Mouse (Mus musculus): ENCODE data around the gene Acsbg1. TPM values are rescaled to one million over a fixed set of nuclear protein-coding genes. Genes with fewer than 3 reads are reported as not detected.

The Acsbg1 gene
- polyA plus RNA-seq, 1 experiment from 2014 or later: 14.7 TPM

GRCm38 (mm10) chr9:54683814-54684605 lies 22.3 kb upstream of the Acsbg1 start:
- DNase-seq (no peak), ATAC-seq (ENCODE audit: low FRiP score, low TSS enrichment) (no peak)
- no peaks in the 10 kb centered on the region for H3K27me3 ChIP-seq (ENCODE audit: control insufficient read depth, insufficient read depth, low read length)
- H3K36me3 ChIP-seq (ENCODE audit: control insufficient read depth, insufficient read depth, low read length): no peaks in the 10 kb centered on the region
- no peak overlapping the region for H3K9ac ChIP-seq (replicated peaks; ENCODE audit: low read length)
- no peak overlapping the region for H3K27ac ChIP-seq (replicated peaks; ENCODE audit: low read depth, low read length)
- no peaks in the 10 kb centered on the region for H3K4me1 ChIP-seq (ENCODE audit: control insufficient read depth, insufficient read depth, low read length)
- H3K4me3 ChIP-seq (replicated peaks; ENCODE audit: low read depth, low read length): no peak overlapping the region
- H3K9me3 ChIP-seq (ENCODE audit: control insufficient read depth, low read length): no peaks in the 10 kb centered on the region
- H3K4me2 ChIP-seq (ENCODE audit: low read length): no peak overlapping the region
- WGBS: 73% methylated on average over 7 of the region's 7 CpGs

DNA sequence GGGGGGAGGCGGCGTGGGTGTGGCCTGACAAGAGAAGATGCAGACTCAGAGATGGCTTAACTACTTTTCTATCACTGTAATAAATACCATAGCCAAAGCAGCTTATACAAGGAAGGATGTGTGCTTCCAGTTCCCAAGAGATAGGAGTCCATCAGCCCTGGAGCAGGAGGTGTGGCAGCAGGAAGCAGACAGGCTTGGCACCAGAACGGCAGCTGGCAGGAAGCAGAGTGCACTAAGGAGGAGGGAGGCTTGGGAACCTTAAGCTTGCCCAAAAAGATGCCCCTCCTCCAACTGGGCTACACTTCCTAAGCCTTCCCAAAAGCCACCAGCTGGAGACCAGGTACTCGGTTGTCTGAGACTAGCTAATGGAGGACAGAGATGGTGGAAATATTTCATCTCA lies 21.2 kb upstream of the Acsbg1 start:
- H3K36me3 ChIP-seq (ENCODE audit: control insufficient read depth, insufficient read depth, low read length): no peaks in the 10 kb centered on the region
- DNase-seq (no peak), ATAC-seq (ENCODE audit: low FRiP score, low TSS enrichment) (no peak)
- H3K27ac ChIP-seq (replicated peaks; ENCODE audit: low read depth, low read length): no peak overlapping the region
- no peak overlapping the region for H3K9ac ChIP-seq (replicated peaks; ENCODE audit: low read length)
- 83% methylated on average over 4 of the region's 4 CpGs for WGBS
- no peak overlapping the region for H3K4me3 ChIP-seq (replicated peaks; ENCODE audit: low read depth, low read length)
- H3K9me3 ChIP-seq (ENCODE audit: control insufficient read depth, low read length): no peaks in the 10 kb centered on the region
- H3K27me3 ChIP-seq (ENCODE audit: control insufficient read depth, insufficient read depth, low read length): no peaks in the 10 kb centered on the region
- H3K4me1 ChIP-seq (ENCODE audit: control insufficient read depth, insufficient read depth, low read length): no peaks in the 10 kb centered on the region
- no peak overlapping the region for H3K4me2 ChIP-seq (ENCODE audit: low read length)

DNA sequence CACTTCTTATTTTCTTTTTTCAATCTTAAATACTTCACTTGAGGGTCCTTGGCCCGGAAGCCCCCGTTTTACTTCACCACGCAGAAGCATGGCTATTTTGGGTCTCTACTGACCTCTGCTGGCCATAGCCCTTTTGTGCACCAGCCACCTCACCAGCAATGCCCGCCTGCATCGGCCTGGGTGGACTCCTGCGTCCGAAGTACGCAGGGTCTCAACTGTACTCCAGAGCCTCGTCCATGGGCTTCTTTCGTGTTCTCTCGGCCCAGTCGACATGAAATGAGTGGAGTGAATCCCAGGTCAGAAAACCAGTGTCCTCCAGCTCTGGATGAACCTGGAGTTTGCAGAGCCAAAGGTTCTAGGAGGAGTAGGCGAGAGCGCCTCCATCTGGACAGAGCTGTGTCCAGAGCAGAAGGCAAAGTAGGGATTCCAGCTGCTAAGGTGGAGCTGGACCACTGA lies 14.9 kb upstream of the Acsbg1 start:
- Histone ChIP-seq H3K4me1 (ENCODE audit: control insufficient read depth, insufficient read depth, low read length) (no peaks in the 10 kb centered on the region), H3K36me3 (ENCODE audit: control insufficient read depth, insufficient read depth, low read length) (no peaks in the 10 kb centered on the region), H3K27me3 (ENCODE audit: control insufficient read depth, insufficient read depth, low read length) (no peaks in the 10 kb centered on the region), H3K9ac (replicated peaks; ENCODE audit: low read length) (no peak overlapping the region), H3K27ac (replicated peaks; ENCODE audit: low read depth, low read length) (no peak overlapping the region), H3K4me3 (replicated peaks; ENCODE audit: low read depth, low read length) (peak overlapping the region; percentile 24), H3K9me3 (ENCODE audit: control insufficient read depth, low read length) (no peaks in the 10 kb centered on the region), H3K4me2 (ENCODE audit: low read length) (peak overlapping the region; percentile 52)
- peak; percentile 50; the same call in 1 of the 2 replicates for ATAC-seq (ENCODE audit: low FRiP score, low TSS enrichment)
- DNase-seq: peak; percentile 90
- under 1% methylated on average over 14 of the region's 14 CpGs for WGBS

DNA sequence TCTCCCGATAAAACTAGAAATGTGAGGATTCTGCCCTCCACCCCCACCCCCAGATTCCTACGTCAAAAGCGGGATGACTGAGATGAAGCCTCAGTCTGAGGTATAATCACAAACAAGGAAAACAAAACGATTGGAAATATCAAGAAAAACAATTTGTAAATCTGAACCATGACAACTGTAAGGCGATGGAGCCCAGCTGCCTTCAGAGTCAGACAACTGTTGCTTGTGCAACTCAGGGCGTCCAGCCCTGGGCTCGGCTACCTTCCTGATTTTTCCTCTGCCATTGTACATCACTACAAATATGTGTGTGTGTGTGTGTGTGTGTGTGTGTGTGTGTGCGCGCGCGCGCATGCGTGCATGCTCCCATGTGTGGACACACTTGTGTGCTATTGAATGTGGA lies 12.2 kb upstream of the Acsbg1 start:
- Histone ChIP-seq H3K4me1 (ENCODE audit: control insufficient read depth, insufficient read depth, low read length) (no peaks in the 10 kb centered on the region), H3K4me2 (ENCODE audit: low read length) (no peak overlapping the region), H3K9ac (replicated peaks; ENCODE audit: low read length) (no peak overlapping the region), H3K27ac (replicated peaks; ENCODE audit: low read depth, low read length) (no peak overlapping the region), H3K4me3 (replicated peaks; ENCODE audit: low read depth, low read length) (no peak overlapping the region), H3K27me3 (ENCODE audit: control insufficient read depth, insufficient read depth, low read length) (no peaks in the 10 kb centered on the region), H3K36me3 (ENCODE audit: control insufficient read depth, insufficient read depth, low read length) (no peaks in the 10 kb centered on the region), H3K9me3 (ENCODE audit: control insufficient read depth, low read length) (no peaks in the 10 kb centered on the region)
- DNase-seq (no peak), ATAC-seq (ENCODE audit: low FRiP score, low TSS enrichment) (no peak)
- WGBS: 93% methylated on average over 13 of the region's 13 CpGs

DNA sequence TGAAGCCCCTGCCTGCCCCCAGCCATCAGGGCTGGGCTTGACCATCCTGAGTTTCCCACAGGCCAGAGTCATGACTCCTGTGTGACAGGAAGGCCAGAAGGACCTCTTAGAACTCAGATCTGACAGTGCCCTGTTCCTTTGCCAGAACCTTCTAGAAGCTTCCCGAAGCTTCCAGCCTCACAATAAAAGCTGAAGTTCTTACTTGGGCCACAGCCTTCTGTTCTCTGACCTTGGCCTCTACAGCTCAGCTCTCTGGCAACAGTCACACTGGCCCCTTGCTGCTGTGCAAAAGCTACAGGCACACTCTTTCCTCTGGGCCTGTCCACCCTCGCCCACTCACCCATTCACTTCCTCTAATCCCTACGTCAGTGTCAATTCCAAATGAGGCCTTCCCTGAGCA lies 10.3 kb upstream of the Acsbg1 start:
- no peaks in the 10 kb centered on the region for H3K27me3 ChIP-seq (ENCODE audit: control insufficient read depth, insufficient read depth, low read length)
- no peak overlapping the region for H3K9ac ChIP-seq (replicated peaks; ENCODE audit: low read length)
- H3K4me1 ChIP-seq (ENCODE audit: control insufficient read depth, insufficient read depth, low read length): no peaks in the 10 kb centered on the region
- no peak for ATAC-seq (ENCODE audit: low FRiP score, low TSS enrichment)
- H3K4me2 ChIP-seq (ENCODE audit: low read length): no peak overlapping the region
- WGBS: 82% methylated on average over 3 of the region's 3 CpGs
- H3K9me3 ChIP-seq (ENCODE audit: control insufficient read depth, low read length): no peaks in the 10 kb centered on the region
- no peak overlapping the region for H3K27ac ChIP-seq (replicated peaks; ENCODE audit: low read depth, low read length)
- DNase-seq: no peak
- H3K36me3 ChIP-seq (ENCODE audit: control insufficient read depth, insufficient read depth, low read length): no peaks in the 10 kb centered on the region
- no peak overlapping the region for H3K4me3 ChIP-seq (replicated peaks; ENCODE audit: low read depth, low read length)

DNA sequence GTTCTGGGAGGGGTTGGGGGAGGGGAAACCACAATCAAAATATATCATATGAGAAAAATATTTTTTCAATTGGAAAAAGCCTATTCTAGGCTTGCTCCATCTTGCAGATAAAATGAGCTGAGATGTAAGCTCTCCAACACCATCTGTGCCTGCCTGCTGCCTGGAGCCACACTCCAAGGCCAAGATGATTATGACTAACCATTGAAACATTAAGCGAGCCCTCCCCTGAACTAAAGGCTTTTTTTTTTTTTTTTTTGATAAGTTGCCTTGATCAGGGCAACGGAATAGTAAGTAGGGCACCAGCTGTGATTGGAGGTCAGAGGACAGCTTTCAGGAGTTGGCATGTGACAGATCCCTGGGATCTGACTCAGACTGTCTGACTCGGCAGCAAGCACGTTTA lies 6.8 kb upstream of the Acsbg1 start:
- Histone ChIP-seq H3K4me3 (replicated peaks; ENCODE audit: low read depth, low read length) (no peak overlapping the region), H3K4me1 (ENCODE audit: control insufficient read depth, insufficient read depth, low read length) (no peaks in the 10 kb centered on the region), H3K4me2 (ENCODE audit: low read length) (no peak overlapping the region), H3K9me3 (ENCODE audit: control insufficient read depth, low read length) (no peaks in the 10 kb centered on the region), H3K36me3 (ENCODE audit: control insufficient read depth, insufficient read depth, low read length) (no peaks in the 10 kb centered on the region), H3K27ac (replicated peaks; ENCODE audit: low read depth, low read length) (no peak overlapping the region), H3K27me3 (ENCODE audit: control insufficient read depth, insufficient read depth, low read length) (no peaks in the 10 kb centered on the region), H3K9ac (replicated peaks; ENCODE audit: low read length) (no peak overlapping the region)
- no peak for ATAC-seq (ENCODE audit: low FRiP score, low TSS enrichment)
- WGBS: 60% methylated on average over 4 of the region's 4 CpGs
- DNase-seq: no peak

DNA sequence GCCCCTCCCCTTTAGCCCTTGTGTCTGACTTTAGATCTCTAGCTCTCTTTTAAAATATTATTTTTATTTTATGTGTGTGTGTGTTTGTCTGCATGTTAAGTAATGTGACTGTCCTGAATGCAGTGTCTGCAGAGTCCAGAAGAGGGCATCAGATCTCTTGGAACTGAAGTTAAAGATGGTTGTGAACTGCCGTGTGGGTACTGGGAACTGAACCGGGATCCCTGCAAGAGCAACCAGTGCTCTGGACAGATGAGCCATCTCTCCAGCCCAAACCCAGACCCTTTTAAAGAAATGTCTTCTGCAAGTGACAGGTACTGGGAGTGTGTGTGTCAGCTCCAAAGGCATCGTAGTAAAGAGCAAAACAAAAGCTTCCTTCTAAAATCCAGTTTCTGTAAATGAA lies 4.4 kb upstream of the Acsbg1 start:
- no peak overlapping the region for H3K27ac ChIP-seq (replicated peaks; ENCODE audit: low read depth, low read length)
- no peaks in the 10 kb centered on the region for H3K27me3 ChIP-seq (ENCODE audit: control insufficient read depth, insufficient read depth, low read length)
- ATAC-seq (ENCODE audit: low FRiP score, low TSS enrichment) (no peak), DNase-seq (no peak)
- peaks cover 8% of the 10 kb centered on the region; the same call in 1 of the 2 replicates for H3K4me1 ChIP-seq (ENCODE audit: control insufficient read depth, insufficient read depth, low read length)
- H3K9me3 ChIP-seq (ENCODE audit: control insufficient read depth, low read length): no peaks in the 10 kb centered on the region
- no peak overlapping the region for H3K4me3 ChIP-seq (replicated peaks; ENCODE audit: low read depth, low read length)
- H3K9ac ChIP-seq (replicated peaks; ENCODE audit: low read length): no peak overlapping the region
- H3K36me3 ChIP-seq (ENCODE audit: control insufficient read depth, insufficient read depth, low read length): no peaks in the 10 kb centered on the region
- WGBS: 92% methylated on average over 3 of the region's 3 CpGs
- no peak overlapping the region for H3K4me2 ChIP-seq (ENCODE audit: low read length)

- no peak overlapping the region for H3K9ac ChIP-seq (replicated peaks; ENCODE audit: low read length)
- WGBS: 83% methylated on average over 9 of the region's 9 CpGs
- H3K36me3 ChIP-seq (ENCODE audit: control insufficient read depth, insufficient read depth, low read length): no peaks in the 10 kb centered on the region
- DNase-seq (no peak), ATAC-seq (ENCODE audit: low FRiP score, low TSS enrichment) (no peak)
- H3K4me2 ChIP-seq (ENCODE audit: low read length): no peak overlapping the region
- H3K4me1 ChIP-seq (ENCODE audit: control insufficient read depth, insufficient read depth, low read length): peaks cover 11% of the 10 kb centered on the region; the same call in 1 of the 2 replicates
- no peak overlapping the region for H3K4me3 ChIP-seq (replicated peaks; ENCODE audit: low read depth, low read length)
- H3K9me3 ChIP-seq (ENCODE audit: control insufficient read depth, low read length): no peaks in the 10 kb centered on the region
- no peaks in the 10 kb centered on the region for H3K27me3 ChIP-seq (ENCODE audit: control insufficient read depth, insufficient read depth, low read length)
- no peak overlapping the region for H3K27ac ChIP-seq (replicated peaks; ENCODE audit: low read depth, low read length)
Observed at GRCm38 (mm10) chr9:54664358-54664757, 2.7 kb upstream of the Acsbg1 start.

DNA sequence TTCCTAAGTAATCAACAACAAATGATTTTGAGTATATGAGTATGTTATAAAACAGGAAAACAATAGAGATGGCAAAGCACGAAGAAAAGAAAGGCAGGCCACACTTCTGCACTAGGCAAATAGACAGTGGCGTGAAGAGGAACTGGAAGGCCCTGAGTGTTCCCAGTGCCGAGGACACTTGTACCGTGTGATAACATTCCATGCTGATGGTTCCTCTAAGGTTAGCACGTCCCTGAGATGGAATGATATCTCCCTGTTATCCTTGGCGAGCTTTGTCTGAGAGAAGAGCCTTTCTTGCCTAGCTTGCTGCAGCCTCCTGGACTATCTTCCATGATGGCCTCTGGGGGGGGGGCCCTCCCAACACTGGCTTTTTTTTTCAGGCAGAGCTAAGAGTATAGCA lies 2.9 kb downstream of the Acsbg1 start:
- H3K4me2 ChIP-seq (ENCODE audit: low read length): no peak overlapping the region
- no peak overlapping the region for H3K9ac ChIP-seq (replicated peaks; ENCODE audit: low read length)
- H3K4me3 ChIP-seq (replicated peaks; ENCODE audit: low read depth, low read length): no peak overlapping the region
- H3K36me3 ChIP-seq (ENCODE audit: control insufficient read depth, insufficient read depth, low read length): no peaks in the 10 kb centered on the region
- no peaks in the 10 kb centered on the region for H3K9me3 ChIP-seq (ENCODE audit: control insufficient read depth, low read length)
- WGBS: 92% methylated on average over 6 of the region's 6 CpGs
- H3K4me1 ChIP-seq (ENCODE audit: control insufficient read depth, insufficient read depth, low read length): peaks cover 11% of the 10 kb centered on the region; the same call in 1 of the 2 replicates
- no peak for DNase-seq
- H3K27ac ChIP-seq (replicated peaks; ENCODE audit: low read depth, low read length): no peak overlapping the region
- ATAC-seq (ENCODE audit: low FRiP score, low TSS enrichment): no peak
- no peaks in the 10 kb centered on the region for H3K27me3 ChIP-seq (ENCODE audit: control insufficient read depth, insufficient read depth, low read length)
